Mouse (Mus musculus): ENCODE data around the gene Gstm7. TPM values are rescaled to one million over a fixed set of nuclear protein-coding genes. Genes with fewer than 3 reads are reported as not detected.

Gene Gstm7
- total and polyA plus RNA-seq, 3 experiments, result not detected

- Histone ChIP-seq H3K4me2 (ENCODE audit: insufficient read depth, low read depth, poor library complexity, severe bottlenecking) (no peak overlapping the region), H3K79me2 (replicated peaks; ENCODE audit: control insufficient read depth, extremely low read depth, insufficient read depth, poor library complexity, severe bottlenecking) (no peaks in the 10 kb centered on the region), H3K4me1 (ENCODE audit: control insufficient read depth in 1 of 2, insufficient read depth in 2 of 2) (peaks cover 5 to 8% of the 10 kb centered on the region in 2 experiments; a peak in 2 of 4 replicates), H3K27me3 (replicated peaks) (peaks cover under 1% of the 10 kb centered on the region), H3K36me3 (replicated peaks in 1 of 2; ENCODE audit: control insufficient read depth in 1 of 2, insufficient read depth in 1 of 2, low read length in 1 of 2) (no peaks in the 10 kb centered on the region), H3K4me3 (replicated peaks in 1 of 3; ENCODE audit: low read depth in 2 of 3, low read length in 2 of 3, poor library complexity in 1 of 3) (no peak overlapping the region), H3K9ac (ENCODE audit: insufficient read depth, low read depth) (no peak overlapping the region), H3K9me3 (replicated peaks; ENCODE audit: low read length) (peaks cover 3% of the 10 kb centered on the region), H3K27ac (ENCODE audit: insufficient read depth, low read depth) (no peak overlapping the region)
- DNase-seq (ENCODE audit: extremely low read depth), result peak; percentile 64
- 0 out of 2 replicates have a peak, but pooled peaks have one; percentile 21 for TF ChIP-seq MAFK (IDR thresholded peaks at IDR 0.05; ENCODE audit: insufficient replicate concordance, low read length)
- TF ChIP-seq MAZ (IDR thresholded peaks at IDR 0.05; ENCODE audit: low read depth, low read length), result no peak
- peak; percentile 86 to 95 for TF ChIP-seq CTCF (conservative IDR thresholded peaks at IDR 0.05 in 1 of 2, IDR thresholded peaks at IDR 0.05 in 1 of 2; ENCODE audit: low read depth in 2 of 2, low read length in 2 of 2)
- no peak for TF ChIP-seq ZC3H11A (IDR thresholded peaks at IDR 0.05; ENCODE audit: low read depth, low read length)
- peak; percentile 74 for TF ChIP-seq RAD21 (IDR thresholded peaks at IDR 0.05; ENCODE audit: low read depth, low read length)
- TF ChIP-seq ZNF384 (IDR thresholded peaks at IDR 0.05; ENCODE audit: low read depth, low read length), result no peak
- TF ChIP-seq SMC3 (IDR thresholded peaks at IDR 0.05; ENCODE audit: low read depth, low read length), result peak; percentile 73
- dilution Hi-C loops (cut with MboI; ENCODE audit: extremely low pct_ligation_motif_present, extremely low pct_unique_long_range_greater_than_20kb, low sequenced_read_pairs), result no loop called here
- in situ Hi-C loops (cut with MboI; ENCODE audit: low pct_ligation_motif_present, low pct_unique_long_range_greater_than_20kb, low sequenced_read_pairs), result loop anchor here (5.0 to 10.0 kb wide), 2 partner anchors 78 to 205 kb away; partner anchors contain the start of genes Gnai3 and Gstm1
Measured at GRCm38 (mm10) chr3:107939403-107939802, 7.8 kb upstream of the Gstm7 start.

- H3K79me2 ChIP-seq (replicated peaks; ENCODE audit: control insufficient read depth, extremely low read depth, insufficient read depth, poor library complexity, severe bottlenecking), result no peaks in the 10 kb centered on the region
- no peak overlapping the region for H3K9ac ChIP-seq (ENCODE audit: insufficient read depth, low read depth)
- in situ Hi-C loops (cut with MboI; ENCODE audit: low pct_ligation_motif_present, low pct_unique_long_range_greater_than_20kb, low sequenced_read_pairs) (loop anchor here (5.0 to 10.0 kb wide), 2 partner anchors 81 to 209 kb away; partner anchors contain the start of genes Gnai3 and Gstm1), dilution Hi-C loops (cut with MboI; ENCODE audit: extremely low pct_ligation_motif_present, extremely low pct_unique_long_range_greater_than_20kb, low sequenced_read_pairs) (no loop called here)
- H3K4me1 ChIP-seq (ENCODE audit: control insufficient read depth in 1 of 2, insufficient read depth in 2 of 2), result peaks cover 5 to 8% of the 10 kb centered on the region in 2 experiments; a peak in 2 of 4 replicates
- no peak overlapping the region for H3K4me3 ChIP-seq (replicated peaks in 1 of 3; ENCODE audit: low read depth in 2 of 3, low read length in 2 of 3, poor library complexity in 1 of 3)
- H3K27me3 ChIP-seq (replicated peaks), result peaks cover 2% of the 10 kb centered on the region
- no peaks in the 10 kb centered on the region for H3K9me3 ChIP-seq (replicated peaks; ENCODE audit: low read length)
- no peak for DNase-seq (ENCODE audit: extremely low read depth)
- no peak overlapping the region for H3K27ac ChIP-seq (ENCODE audit: insufficient read depth, low read depth)
- TF ChIP-seq USF2 (conservative IDR thresholded peaks at IDR 0.05; ENCODE audit: low read depth, low read length), result no peak
- TF ChIP-seq E2F4 (IDR thresholded peaks at IDR 0.05; ENCODE audit: insufficient replicate concordance, low read depth, low read length), result no peak
- no peak for TF ChIP-seq JUN (IDR thresholded peaks at IDR 0.05; ENCODE audit: insufficient read depth, low read depth, low read length)
- TF ChIP-seq MXI1 (IDR thresholded peaks at IDR 0.05; ENCODE audit: low read depth, low read length), result no peak
- TF ChIP-seq CHD1 (IDR thresholded peaks at IDR 0.05; ENCODE audit: low read depth, low read length), result no peak
- no peak for TF ChIP-seq TBP (conservative IDR thresholded peaks at IDR 0.05; ENCODE audit: low read depth, low read length)
- no peak for TF ChIP-seq USF1 (IDR thresholded peaks at IDR 0.05; ENCODE audit: low read depth, low read length)
- TF ChIP-seq JUND (conservative IDR thresholded peaks at IDR 0.05; ENCODE audit: low read depth, low read length), result no peak
- no peak for TF ChIP-seq BHLHE40 (IDR thresholded peaks at IDR 0.05; ENCODE audit: low read depth, low read length)
- no peak for TF ChIP-seq KAT2A (IDR thresholded peaks at IDR 0.05; ENCODE audit: insufficient replicate concordance, low read length)
- no peak for TF ChIP-seq SMC3 (IDR thresholded peaks at IDR 0.05; ENCODE audit: low read depth, low read length)
- no peak for TF ChIP-seq POLR2AphosphoS2 (IDR thresholded peaks at IDR 0.05; ENCODE audit: low read depth, low read length)
- TF ChIP-seq MAZ (IDR thresholded peaks at IDR 0.05; ENCODE audit: low read depth, low read length), result no peak
- no peak for TF ChIP-seq NELFE (IDR thresholded peaks at IDR 0.05; ENCODE audit: low read depth, low read length)
- H3K36me3 ChIP-seq (replicated peaks in 1 of 2; ENCODE audit: control insufficient read depth in 1 of 2, insufficient read depth in 1 of 2, low read length in 1 of 2), result no peaks in the 10 kb centered on the region
- no peak overlapping the region for H3K4me2 ChIP-seq (ENCODE audit: insufficient read depth, low read depth, poor library complexity, severe bottlenecking)
Measured at GRCm38 (mm10) chr3:107935888-107936287, 4.3 kb upstream of the Gstm7 start.
